Mouse (Mus musculus) brain, embryonic 14.5 days (tissue): ENCODE data around the gene Ctsh.

Experiments used
- CTCF ChIP-seq: fragments of 200-500 bp; IDR thresholded peaks from 2 replicates; pipeline ENCODE4 v1.5.1; 2012; ENCODE audit warnings: inconsistent platforms, mild to moderate bottlenecking, moderate library complexity, borderline replicate concordance; ENCODE audit not compliant: insufficient read depth, insufficient read length; ENCODE audit errors: extremely low read depth
- POLR2A ChIP-seq: fragments of 200-500 bp; IDR thresholded peaks from 2 replicates; pipeline ENCODE4 v1.6.1; 2012; ENCODE audit warnings: mild to moderate bottlenecking, inconsistent platforms, borderline replicate concordance; ENCODE audit not compliant: poor library complexity, insufficient read depth, insufficient read length, severe bottlenecking; ENCODE audit errors: extremely low read depth

- no peak for TF ChIP-seq POLR2A
- TF ChIP-seq CTCF: no peak
These were observed 12.4 kb upstream of the Ctsh start for GRCm38 (mm10) chr9:90041556-90041955.
